Mouse (Mus musculus): ENCODE data around the gene Mad2l2. TPM values are rescaled to one million over a fixed set of nuclear protein-coding genes. Genes with fewer than 3 reads are reported as not detected.
A peak's percentile ranks its signal among the peaks of the same experiment; 100 is the strongest.

The Mad2l2 gene
- polyA plus RNA-seq, 1 experiment from 2014 or later = 71.7 TPM

GRCm38 (mm10) chr4:148087091-148087906, 42.9 kb upstream of the Mad2l2 start:
- ATAC-seq (ENCODE audit: insufficient read depth, low FRiP score, low TSS enrichment) = peak; percentile 49; the same call in 1 of the 2 replicates
- WGBS = 1% methylated on average over 25 of the region's 30 CpGs
- H3K9me3 ChIP-seq (ENCODE audit: control insufficient read depth, low read length) = no peaks in the 10 kb centered on the region
- H3K4me1 ChIP-seq (ENCODE audit: control insufficient read depth, insufficient read depth, low read length) = peaks cover 15% of the 10 kb centered on the region; the same call in 1 of the 2 replicates
- H3K27me3 ChIP-seq (ENCODE audit: control insufficient read depth, insufficient read depth, low read length) = no peaks in the 10 kb centered on the region
- DNase-seq (ENCODE audit: low spot score) = no peak
- peak overlapping the region; percentile 88 for H3K4me2 ChIP-seq (ENCODE audit: low read depth)
- H3K27ac ChIP-seq (ENCODE audit: low read depth, low read length) = no peak overlapping the region
- H3K36me3 ChIP-seq (ENCODE audit: control insufficient read depth, insufficient read depth, low read length) = no peaks in the 10 kb centered on the region
- H3K4me3 ChIP-seq (ENCODE audit: low read depth, low read length) = peak overlapping the region; percentile 62
- peak overlapping the region; percentile 78 for H3K9ac ChIP-seq (ENCODE audit: low read length)

- 5% methylated on average over 34 of the region's 34 CpGs for WGBS
- ATAC-seq (ENCODE audit: insufficient read depth, low FRiP score, low TSS enrichment) (peak; percentile 87), DNase-seq (ENCODE audit: low spot score) (peak; percentile 93)
- no peaks in the 10 kb centered on the region for H3K9me3 ChIP-seq (ENCODE audit: control insufficient read depth, low read length)
- H3K27me3 ChIP-seq (ENCODE audit: control insufficient read depth, insufficient read depth, low read length) = no peaks in the 10 kb centered on the region
- H3K27ac ChIP-seq (ENCODE audit: low read depth, low read length) = no peak within 1 kb of the TSS
- peak within 1 kb of the TSS; percentile 78 for H3K9ac ChIP-seq (ENCODE audit: low read length)
- peak within 1 kb of the TSS; percentile 62 for H3K4me3 ChIP-seq (ENCODE audit: low read depth, low read length)
- peak within 1 kb of the TSS; percentile 88 for H3K4me2 ChIP-seq (ENCODE audit: low read depth)
- H3K36me3 ChIP-seq (ENCODE audit: control insufficient read depth, insufficient read depth, low read length) = no peaks in the 10 kb centered on the region
- H3K4me1 ChIP-seq (ENCODE audit: control insufficient read depth, insufficient read depth, low read length) = peaks cover 15% of the 10 kb centered on the region; the same call in 1 of the 2 replicates
These were observed 42.2 kb upstream of the Mad2l2 start, which contains the start of gene Agtrap for GRCm38 (mm10) chr4:148087907-148088527. Agtrap (minus strand) TSS chr4:148088031.

- no peaks in the 10 kb centered on the region for H3K36me3 ChIP-seq (ENCODE audit: control insufficient read depth, insufficient read depth, low read length)
- H3K4me1 ChIP-seq (ENCODE audit: control insufficient read depth, insufficient read depth, low read length) = peaks cover 14% of the 10 kb centered on the region; the same call in 1 of the 2 replicates
- no peak overlapping the region for H3K4me3 ChIP-seq (ENCODE audit: low read depth, low read length)
- H3K9ac ChIP-seq (ENCODE audit: low read length) = no peak overlapping the region
- 40% methylated on average over 4 of the region's 4 CpGs for WGBS
- DNase-seq (ENCODE audit: low spot score) = no peak
- no peaks in the 10 kb centered on the region for H3K9me3 ChIP-seq (ENCODE audit: control insufficient read depth, low read length)
- no peak overlapping the region for H3K27ac ChIP-seq (ENCODE audit: low read depth, low read length)
- no peak overlapping the region for H3K4me2 ChIP-seq (ENCODE audit: low read depth)
- ATAC-seq (ENCODE audit: insufficient read depth, low FRiP score, low TSS enrichment) = no peak
- no peaks in the 10 kb centered on the region for H3K27me3 ChIP-seq (ENCODE audit: control insufficient read depth, insufficient read depth, low read length)
These were observed 41.0 kb upstream of the Mad2l2 start for GRCm38 (mm10) chr4:148089166-148089565.

- Histone ChIP-seq H3K36me3 (ENCODE audit: control insufficient read depth, insufficient read depth, low read length) (no peaks in the 10 kb centered on the region), H3K4me2 (ENCODE audit: low read depth) (no peak overlapping the region), H3K27ac (ENCODE audit: low read depth, low read length) (no peak overlapping the region), H3K9me3 (ENCODE audit: control insufficient read depth, low read length) (no peaks in the 10 kb centered on the region), H3K4me1 (ENCODE audit: control insufficient read depth, insufficient read depth, low read length) (peaks cover 6% of the 10 kb centered on the region; the same call in 1 of the 2 replicates), H3K9ac (ENCODE audit: low read length) (no peak overlapping the region), H3K4me3 (ENCODE audit: low read depth, low read length) (no peak overlapping the region), H3K27me3 (ENCODE audit: control insufficient read depth, insufficient read depth, low read length) (no peaks in the 10 kb centered on the region)
- no peak for DNase-seq (ENCODE audit: low spot score)
- WGBS = 94% methylated on average over 1 of the region's 1 CpGs
- ATAC-seq (ENCODE audit: insufficient read depth, low FRiP score, low TSS enrichment) = no peak
These were observed 39.0 kb upstream of the Mad2l2 start for GRCm38 (mm10) chr4:148091181-148091580.

GRCm38 (mm10) chr4:148092551-148093271, 37.5 kb upstream of the Mad2l2 start:
- WGBS = 90% methylated on average over 11 of the region's 11 CpGs
- Histone ChIP-seq H3K9me3 (ENCODE audit: control insufficient read depth, low read length) (no peaks in the 10 kb centered on the region), H3K4me2 (ENCODE audit: low read depth) (no peak overlapping the region), H3K36me3 (ENCODE audit: control insufficient read depth, insufficient read depth, low read length) (no peaks in the 10 kb centered on the region), H3K9ac (ENCODE audit: low read length) (no peak overlapping the region), H3K4me3 (ENCODE audit: low read depth, low read length) (no peak overlapping the region), H3K27ac (ENCODE audit: low read depth, low read length) (no peak overlapping the region), H3K4me1 (ENCODE audit: control insufficient read depth, insufficient read depth, low read length) (no peaks in the 10 kb centered on the region), H3K27me3 (ENCODE audit: control insufficient read depth, insufficient read depth, low read length) (no peaks in the 10 kb centered on the region)
- ATAC-seq (ENCODE audit: insufficient read depth, low FRiP score, low TSS enrichment) (no peak), DNase-seq (ENCODE audit: low spot score) (no peak)

- no peak for ATAC-seq (ENCODE audit: insufficient read depth, low FRiP score, low TSS enrichment)
- Histone ChIP-seq H3K4me1 (ENCODE audit: control insufficient read depth, insufficient read depth, low read length) (no peaks in the 10 kb centered on the region), H3K9me3 (ENCODE audit: control insufficient read depth, low read length) (no peaks in the 10 kb centered on the region), H3K4me3 (ENCODE audit: low read depth, low read length) (no peak overlapping the region), H3K27me3 (ENCODE audit: control insufficient read depth, insufficient read depth, low read length) (no peaks in the 10 kb centered on the region), H3K4me2 (ENCODE audit: low read depth) (no peak overlapping the region), H3K27ac (ENCODE audit: low read depth, low read length) (no peak overlapping the region), H3K36me3 (ENCODE audit: control insufficient read depth, insufficient read depth, low read length) (no peaks in the 10 kb centered on the region), H3K9ac (ENCODE audit: low read length) (no peak overlapping the region)
- DNase-seq (ENCODE audit: low spot score) = no peak
- WGBS = 87% methylated on average over 5 of the region's 5 CpGs
These were observed 36.0 kb upstream of the Mad2l2 start for GRCm38 (mm10) chr4:148094161-148094560.

- 85% methylated on average over 4 of the region's 4 CpGs for WGBS
- Histone ChIP-seq H3K27me3 (ENCODE audit: control insufficient read depth, insufficient read depth, low read length) (no peaks in the 10 kb centered on the region), H3K9me3 (ENCODE audit: control insufficient read depth, low read length) (no peaks in the 10 kb centered on the region), H3K36me3 (ENCODE audit: control insufficient read depth, insufficient read depth, low read length) (no peaks in the 10 kb centered on the region), H3K4me1 (ENCODE audit: control insufficient read depth, insufficient read depth, low read length) (no peaks in the 10 kb centered on the region), H3K9ac (ENCODE audit: low read length) (no peak overlapping the region), H3K4me2 (ENCODE audit: low read depth) (no peak overlapping the region), H3K4me3 (ENCODE audit: low read depth, low read length) (no peak overlapping the region), H3K27ac (ENCODE audit: low read depth, low read length) (no peak overlapping the region)
- ATAC-seq (ENCODE audit: insufficient read depth, low FRiP score, low TSS enrichment) = no peak
- DNase-seq (ENCODE audit: low spot score) = no peak
These were observed 35.1 kb upstream of the Mad2l2 start for GRCm38 (mm10) chr4:148095081-148095480.

- no peaks in the 10 kb centered on the region for H3K27me3 ChIP-seq (ENCODE audit: control insufficient read depth, insufficient read depth, low read length)
- H3K4me3 ChIP-seq (ENCODE audit: low read depth, low read length) = no peak overlapping the region
- H3K4me1 ChIP-seq (ENCODE audit: control insufficient read depth, insufficient read depth, low read length) = 0 out of 2 replicates have a peak, but pooled peaks cover 6% of the 10 kb centered on the region
- H3K4me2 ChIP-seq (ENCODE audit: low read depth) = no peak overlapping the region
- H3K9me3 ChIP-seq (ENCODE audit: control insufficient read depth, low read length) = no peaks in the 10 kb centered on the region
- no peak for ATAC-seq (ENCODE audit: insufficient read depth, low FRiP score, low TSS enrichment)
- H3K9ac ChIP-seq (ENCODE audit: low read length) = no peak overlapping the region; the same call in 1 of the 2 replicates
- no peak for DNase-seq (ENCODE audit: low spot score)
- 95% methylated on average over 2 of the region's 2 CpGs for WGBS
- H3K27ac ChIP-seq (ENCODE audit: low read depth, low read length) = no peak overlapping the region
- no peaks in the 10 kb centered on the region; the same call in 1 of the 2 replicates for H3K36me3 ChIP-seq (ENCODE audit: control insufficient read depth, insufficient read depth, low read length)
These were observed 32.2 kb upstream of the Mad2l2 start for GRCm38 (mm10) chr4:148097936-148098335.

Data from neural tube, embryonic 11.5 days (tissue).